Mouse (Mus musculus) inflammation-experienced regulatory T-cells (primary cell): Measurements from ENCODE around the gene Glt8d1. TPM values are rescaled to one million over a fixed set of nuclear protein-coding genes. Genes with fewer than 3 reads are reported as not detected.

ENCODE experiments used
- polyA plus RNA-seq, 2 experiments: library from polyadenylated mRNA; unstranded; fragments of 100-300 nt; shearing (Covaris generic); gene quantifications; one replicate each; pipeline ENCODE4 v1.2.1; 2017

Gene Glt8d1
- polyA plus RNA-seq: 10 to 100 TPM; 16.4 to 17.5 TPM

DNA sequence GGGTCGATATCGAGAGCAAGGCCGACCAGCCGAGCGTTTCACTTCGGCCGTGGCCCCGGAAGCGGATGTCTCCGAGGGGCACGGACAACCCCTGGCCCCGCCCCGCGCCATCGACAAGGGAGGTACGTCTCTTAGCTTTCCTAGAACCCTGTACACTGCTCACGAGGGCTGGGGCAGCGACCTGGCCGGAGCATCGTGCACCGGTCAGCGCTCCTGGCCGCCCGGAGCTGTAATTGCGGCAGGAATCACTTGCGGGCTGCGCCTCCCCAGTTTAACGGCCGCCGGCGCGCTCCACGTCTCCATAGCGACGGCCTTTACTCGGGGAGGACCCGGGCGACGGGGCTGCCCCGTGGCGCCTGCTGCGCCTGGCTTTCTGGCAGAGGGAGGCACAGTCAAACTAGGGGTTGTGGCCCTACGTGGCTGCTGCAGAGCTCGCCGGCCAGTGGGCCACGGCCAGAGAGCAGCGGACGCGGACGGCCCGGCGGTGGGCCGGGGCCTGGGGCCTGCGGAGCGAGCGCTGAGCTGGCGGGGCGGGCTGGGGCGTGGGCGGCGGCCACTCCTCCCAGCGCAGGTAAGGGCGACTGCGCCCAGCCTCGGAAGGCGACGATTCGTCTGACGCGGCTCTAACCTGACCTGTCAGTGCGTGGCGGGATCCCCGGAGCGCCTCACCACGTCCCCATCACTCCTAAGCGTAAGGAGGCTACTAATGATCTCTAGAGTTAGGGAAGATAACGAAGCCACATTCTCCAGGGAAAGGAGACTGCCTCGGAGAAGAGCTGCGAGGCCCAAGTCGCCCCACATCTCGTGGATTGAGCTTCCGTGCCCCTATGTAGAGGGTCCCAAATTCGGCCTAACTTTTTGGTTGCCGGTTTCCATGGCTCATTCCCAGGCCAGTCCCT, at the start of gene Glt8d1, which contains the start of gene Spcs1:
TSS of gene Glt8d1 (plus strand) at position 94 of the 899 bp plus-strand sequence.
TSS of gene Spcs1 (minus strand) at position 366 of the 899 bp plus-strand sequence.

DNA sequence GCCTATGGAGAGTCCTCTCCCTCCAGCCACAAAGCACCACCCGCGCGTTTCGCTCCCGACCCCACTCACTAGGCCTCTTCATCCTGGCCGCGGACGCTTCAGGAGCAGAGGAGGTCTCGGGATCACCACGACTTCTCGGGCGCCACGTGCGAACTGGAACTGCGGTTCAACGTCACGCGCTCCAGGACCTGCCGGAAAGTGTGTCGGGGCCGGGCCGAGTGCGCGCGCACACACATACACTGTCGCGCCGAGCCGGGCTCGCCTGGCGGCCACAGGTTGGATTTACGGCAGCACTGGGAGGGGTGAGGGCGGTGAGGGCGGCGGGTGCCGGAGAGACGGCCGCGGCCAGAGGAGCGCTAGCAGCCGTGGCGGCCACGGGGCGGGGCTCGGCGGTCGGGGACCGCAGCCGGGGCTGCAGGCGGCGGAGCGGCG, 17.7 kb downstream of the Glt8d1 start, which contains the start of the genes Pbrm1 and Gnl3:
TSS of gene Pbrm1 (plus strand) at position 279 of the 432 bp plus-strand sequence.
TSS of gene Gnl3 (minus strand) at position 293 of the 432 bp plus-strand sequence.

Other genes with a start within 250 kb of the Glt8d1 start
- gene Tmem110, start 175.8 kb upstream of the Glt8d1 start, polyA plus RNA-seq: 10 to 100 TPM; 19.6 to 22.8 TPM
- gene Mustn1, start 122.2 kb upstream of the Glt8d1 start, polyA plus RNA-seq: 1 to 10 TPM in 1 of 2 experiments, under 1 TPM in 1; 0.92 to 1.7 TPM
- gene Itih4, start 114.9 kb upstream of the Glt8d1 start, polyA plus RNA-seq: under 1 TPM in 1 of 2 experiments, not detected in 1; 0.18 TPM
- gene Itih3, start 77.6 kb upstream of the Glt8d1 start, polyA plus RNA-seq: under 1 TPM; 0.05 to 0.20 TPM
- under 1 TPM in 1 of 2 experiments, not detected in 1; 0.27 TPM for gene Itih1, start 58.1 kb upstream of the Glt8d1 start, polyA plus RNA-seq
- gene Nek4, start 50.0 kb upstream of the Glt8d1 start, polyA plus RNA-seq: 1 to 10 TPM; 4.7 to 6.2 TPM
- 100 to 1,000 TPM; 228 to 275 TPM for gene Spcs1, start 272 bp downstream of the Glt8d1 start, polyA plus RNA-seq
- gene Pbrm1, start 17.7 kb downstream of the Glt8d1 start, polyA plus RNA-seq: 100 to 1,000 TPM; 125 to 150 TPM
- 10 to 100 TPM; 77.7 to 91.1 TPM for gene Gnl3, start 17.8 kb downstream of the Glt8d1 start, polyA plus RNA-seq
- 10 to 100 TPM; 48.3 to 72.8 TPM for gene Smim4, start 127.6 kb downstream of the Glt8d1 start, polyA plus RNA-seq
- 1 to 10 TPM in 1 of 2 experiments, under 1 TPM in 1; 0.99 to 2.0 TPM for gene Nt5dc2, start 129.7 kb downstream of the Glt8d1 start, polyA plus RNA-seq
- gene Stab1, start 167.2 kb downstream of the Glt8d1 start, polyA plus RNA-seq: 1 to 10 TPM; 2.9 to 5.7 TPM
- gene Tnnc1, start 206.9 kb downstream of the Glt8d1 start, polyA plus RNA-seq: under 1 TPM in 1 of 2 experiments, not detected in 1; 0.43 TPM
- 100 to 1,000 TPM; 193 to 206 TPM for gene Nisch, start 215.5 kb downstream of the Glt8d1 start, polyA plus RNA-seq
- not detected for gene Sema3g, start 216.5 kb downstream of the Glt8d1 start, polyA plus RNA-seq
- gene Phf7, start 249.9 kb downstream of the Glt8d1 start, polyA plus RNA-seq: 10 to 100 TPM; 12.6 to 16.0 TPM